10 mouse cellular contexts compared by ENCODE assay signal in genomic region chr11:61970901-61971300, GRCm38 (mm10). TPM values are rescaled to one million over a fixed set of nuclear protein-coding genes. Genes with fewer than 3 reads are reported as not detected.
DNase-seq lines count a peak whose midpoint lies in the region; ATAC-seq and TF ChIP-seq lines count a peak whose summit lies in the region.
"Had no signal": no experiment of that assay in that cellular context is flagged by ENCODE, and none has a peak within 500 bp of the region (broad histone marks: within the 10 kb centered on the region; RNA-seq: fewer than 3 reads in every experiment).

No protein-coding gene starts in this region.

- peaks cover 3% of the 10 kb centered on the region; the same call in 1 of the 2 replicates for H3K27me3 ChIP-seq in lung, embryonic 14.5 days (ENCODE audit: insufficient read depth, low read length)
- H3K27me3 ChIP-seq in stomach, postnatal 0 days (ENCODE audit: control insufficient read depth, insufficient read depth, low read length): no peaks in the 10 kb centered on the region

- no peak for TF ChIP-seq EP300 in stomach, postnatal 0 days (optimal IDR thresholded peaks at IDR 0.05)

- no peak overlapping the region for H3K4me2 ChIP-seq in lung, embryonic 14.5 days
- H3K4me2 ChIP-seq in stomach, postnatal 0 days (replicated peaks; ENCODE audit: low read depth): no peak overlapping the region

- ATAC-seq in lung, embryonic 14.5 days (ENCODE audit: insufficient read depth): no peak
- no peak for ATAC-seq in stomach, postnatal 0 days (ENCODE audit: low FRiP score, low TSS enrichment)
- ATAC-seq: hindbrain, embryonic 16.5 days had no signal

- peaks cover 3% of the 10 kb centered on the region; the same call in 1 of the 2 replicates for H3K4me1 ChIP-seq in lung, embryonic 14.5 days (ENCODE audit: insufficient read depth)
- H3K4me1 ChIP-seq in stomach, postnatal 0 days (replicated peaks; ENCODE audit: control insufficient read depth, insufficient read depth): no peaks in the 10 kb centered on the region

- intact Hi-C loops in heart, postnatal 14 days (cut with DNase I): no loop called here

- no peaks in the 10 kb centered on the region for H3K9me3 ChIP-seq in lung, embryonic 14.5 days (ENCODE audit: low read depth, low read length)
- no peaks in the 10 kb centered on the region for H3K9me3 ChIP-seq in stomach, postnatal 0 days (ENCODE audit: control insufficient read depth, low read length)

- no peak for TF ChIP-seq CTCF in lung, embryonic 14.5 days (IDR thresholded peaks at IDR 0.05; ENCODE audit: low read depth)
- no peak for TF ChIP-seq CTCF in stomach, postnatal 0 days (IDR thresholded peaks at IDR 0.05; ENCODE audit: low read depth)

- H3K4me3 ChIP-seq in lung, embryonic 14.5 days (ENCODE audit: low read depth, low read length): no peak overlapping the region
- no peak overlapping the region for H3K4me3 ChIP-seq in stomach, postnatal 0 days (ENCODE audit: low read depth, low read length)
- H3K4me3 ChIP-seq: erythroblast, embryonic 14.5 days had no signal

- DNase-seq in heart, adult 11 months: peak; percentile 89
- no peak for DNase-seq in heart, postnatal 14 days
- peak; percentile 17 for DNase-seq in lung, embryonic 14.5 days
- no peak for DNase-seq in lung, postnatal 36 days
- peak; percentile 88 for DNase-seq in NIH3T3 (ENCODE audit: low read depth)
- no peak for DNase-seq in stomach, postnatal 0 days (ENCODE audit: low spot score)
- DNase-seq in spleen, adult 12 weeks (ENCODE audit: low spot score): no peak
- DNase-seq: layer of hippocampus, adult 9-11 months had no signal

- no peak overlapping the region for H3K9ac ChIP-seq in lung, embryonic 14.5 days
- H3K9ac ChIP-seq in stomach, postnatal 0 days (ENCODE audit: low read length): no peak overlapping the region

- H3K36me3 ChIP-seq in lung, embryonic 14.5 days (ENCODE audit: insufficient read depth): no peaks in the 10 kb centered on the region
- H3K36me3 ChIP-seq in stomach, postnatal 0 days (ENCODE audit: control insufficient read depth, insufficient read depth, low read length): no peaks in the 10 kb centered on the region

- no peak overlapping the region for H3K27ac ChIP-seq in lung, embryonic 14.5 days (ENCODE audit: low read depth)
- no peak overlapping the region for H3K27ac ChIP-seq in stomach, postnatal 0 days (replicated peaks)

- 36% methylated on average over 5 of the region's 5 CpGs for WGBS in lung, embryonic 14.5 days
- 37% methylated on average over 5 of the region's 5 CpGs for WGBS in stomach, postnatal 0 days

RNA-seq across cellular contexts. Expression of gene Specc1, which starts 14.3 kb away (rescaled TPM):
- total RNA-seq in heart, postnatal 14 days (2021): 10 to 100 TPM; 21.2 to 23.5 TPM
- 13.0 and 13.4 TPM in 2 replicates for polyA plus RNA-seq in lung, embryonic 14.5 days (2014; fragmentation: Nextera tagmentation; extraction: Ambion mirVana)
- polyA plus RNA-seq in stomach, postnatal 0 days (2015; fragmentation: Nextera tagmentation; extraction: Ambion mirVana): 2.5 and 3.2 TPM in 2 replicates

RNA-seq across cellular contexts. Expression of gene Akap10, which starts 40.8 kb away (rescaled TPM):
- total RNA-seq in heart, postnatal 14 days (2021): 10 to 100 TPM; 14.7 to 15.6 TPM
- polyA plus RNA-seq in lung, embryonic 14.5 days (2014; fragmentation: Nextera tagmentation; extraction: Ambion mirVana): 19.0 and 20.4 TPM in 2 replicates
- polyA plus RNA-seq in stomach, postnatal 0 days (2015; fragmentation: Nextera tagmentation; extraction: Ambion mirVana): 7.1 and 8.1 TPM in 2 replicates

Comparison
In these comparisons a context has a peak if more than half of its experiments do, and no peak if none do; other contexts are left out.
1. DNase-seq: peak in heart, adult 11 months (single experiment), lung, embryonic 14.5 days (single experiment) and NIH3T3 (single experiment); none in heart, postnatal 14 days (0 of 2), lung, postnatal 36 days (single experiment), stomach, postnatal 0 days (single experiment) and spleen, adult 12 weeks (single experiment).